ENCODE assay signal across 8 mouse cellular contexts in the genomic region with DNA sequence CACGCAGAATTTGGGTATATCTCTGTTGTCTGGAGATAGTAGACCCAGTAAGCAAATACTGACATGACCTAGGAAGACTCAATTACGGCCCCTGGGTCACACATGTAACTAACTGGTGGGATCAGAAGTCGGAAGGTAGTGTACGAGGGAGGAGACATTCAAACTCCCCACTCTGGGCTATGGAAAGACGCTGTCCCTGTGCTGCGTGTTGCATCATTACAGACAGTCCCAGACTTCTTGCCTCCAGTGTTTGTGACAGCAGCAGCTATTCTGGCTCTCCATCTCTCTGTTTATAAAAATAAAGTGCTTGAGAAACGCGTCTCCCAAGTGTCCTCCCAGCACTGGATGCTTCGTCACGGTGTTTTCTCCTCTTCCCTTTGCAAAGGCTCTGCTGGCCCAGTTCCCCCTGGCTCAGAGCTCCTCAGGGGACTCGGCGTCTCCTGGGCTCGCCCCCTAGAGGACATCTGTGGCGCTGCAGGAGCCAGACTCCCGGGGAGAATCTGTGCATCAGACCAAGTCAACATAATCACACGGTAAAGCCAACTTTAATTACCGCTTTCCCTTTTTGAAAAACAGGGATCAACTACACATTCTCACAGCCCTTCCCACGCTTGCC. TPM values are rescaled to one million over a fixed set of nuclear protein-coding genes. Genes with fewer than 3 reads are reported as not detected.
DNase-seq lines count a peak whose midpoint lies in the region; ATAC-seq and TF ChIP-seq lines count a peak whose summit lies in the region.

No protein-coding gene starts in this region.

- H3K9me3 ChIP-seq in hindbrain, embryonic 16.5 days (ENCODE audit: control insufficient read depth, low read length): no peaks in the 10 kb centered on the region

- intact Hi-C loops in left cerebral cortex, adult 2 months (cut with DNase I): loop anchor here (5.0 kb wide), 1 partner anchor 99 kb away; the partner anchor contains the start of gene Fbxl22

- TF ChIP-seq CTCF in Patski (IDR thresholded peaks at IDR 0.05): peak; percentile 98
- peak; percentile 99 for TF ChIP-seq CTCF in left cerebral cortex, adult 2 months (IDR thresholded peaks at IDR 0.05)

- H3K4me1 ChIP-seq in hindbrain, embryonic 16.5 days (ENCODE audit: control insufficient read depth, insufficient read depth, low read depth, low read length): peaks cover 9% of the 10 kb centered on the region

- POLR2A ChIA-PET in Patski (lab: Charles Lee): interaction anchor here (0.5 to 1.4 kb wide), 2 partner anchors 11 to 16 kb away, joined by 3 to 4 read pairs; no protein-coding TSS in a partner anchor

- H3K27ac ChIP-seq in hindbrain, embryonic 16.5 days (ENCODE audit: low read depth, low read length): no peak overlapping the region
- peak overlapping the region; percentile 63; the same call in 1 of the 2 replicates for H3K27ac ChIP-seq in left cerebral cortex, adult 2 months

- ATAC-seq in Patski: peak; percentile 62
- ATAC-seq in hindbrain, embryonic 16.5 days: peak; percentile 73; the same call in 1 of the 2 replicates
- peak; percentile 99 for ATAC-seq in megakaryocyte, adult 5-6 weeks (ENCODE audit: poor library complexity, severe bottlenecking)

- H3K4me3 ChIP-seq in hindbrain, embryonic 16.5 days (ENCODE audit: low read length): peak overlapping the region; percentile 17
- peak overlapping the region; percentile 43 for H3K4me3 ChIP-seq in left cerebral cortex, adult 2 months

- peak; percentile 64 for DNase-seq in Patski (ENCODE audit: low read depth, low spot score)
- peak; percentile 94 to 96 for DNase-seq in cerebellum, postnatal 25 days
- peak; percentile 95 for DNase-seq in gastrocnemius, adult 18-20 months (ENCODE audit: low spot score)
- peak; percentile 86 to 94 for DNase-seq in left cerebral cortex, adult 2 months (ENCODE audit: extremely low spot score in 1 of 2, low spot score in 2 of 2)
- DNase-seq in right cerebral cortex, adult 18-20 months: peak; percentile 91
- DNase-seq in urinary bladder, adult 2 months (ENCODE audit: low spot score): peak; percentile 77

- in situ Hi-C loops in Patski (cut with MboI; ENCODE audit: low pct_unique_long_range_greater_than_20kb): no loop called here

- H3K36me3 ChIP-seq in hindbrain, embryonic 16.5 days (ENCODE audit: control insufficient read depth, insufficient read depth, low read length): no peaks in the 10 kb centered on the region

- H3K9ac ChIP-seq in hindbrain, embryonic 16.5 days (ENCODE audit: low read depth, low read length): peak overlapping the region; percentile 22; the same call in 1 of the 2 replicates

- no peaks in the 10 kb centered on the region for H3K27me3 ChIP-seq in Patski
- H3K27me3 ChIP-seq in hindbrain, embryonic 16.5 days (replicated peaks; ENCODE audit: control insufficient read depth, insufficient read depth, low read length): no peaks in the 10 kb centered on the region

- H3K4me2 ChIP-seq in hindbrain, embryonic 16.5 days (ENCODE audit: low read length): peak overlapping the region; percentile 54

- CTCF ChIA-PET in Patski (lab: Charles Lee): interaction anchor here (0.6 to 2.8 kb wide), 8 partner anchors 10 to 329 kb away, joined by 3 to 21 read pairs (median 3); partner anchors contain the start of gene Fbxl22

- WGBS in hindbrain, embryonic 16.5 days: 16% methylated on average over 18 of the region's 18 CpGs

RNA-seq across cellular contexts. Expression of gene Usp3, which starts 18.6 kb away (rescaled TPM):
- 57.5 TPM for polyA plus RNA-seq in Patski (2021)
- 10 to 100 TPM; 10.1 to 11.0 TPM for total RNA-seq in gastrocnemius, adult 18-20 months (2021)
- 50.6 and 50.9 TPM in 2 replicates for polyA plus RNA-seq in hindbrain, embryonic 16.5 days (2015; fragmentation: Nextera tagmentation; extraction: Ambion mirVana)
- 10 to 100 TPM; 32.5 to 40.0 TPM for total RNA-seq in left cerebral cortex, adult 2 months (2021)
- total RNA-seq in megakaryocyte, adult 5-6 weeks (2015): 86.9 and 97.6 TPM in 2 replicates
- total RNA-seq in megakaryocyte, adult 5-6 weeks (2017): 68.1 and 75.5 TPM in 2 replicates
- polyA plus RNA-seq in urinary bladder, adult 2 months (2012; rRNA removed): 39.3 and 40.1 TPM in 2 replicates
